Mouse (Mus musculus): ENCODE results near the gene Slc37a4.

DNA sequence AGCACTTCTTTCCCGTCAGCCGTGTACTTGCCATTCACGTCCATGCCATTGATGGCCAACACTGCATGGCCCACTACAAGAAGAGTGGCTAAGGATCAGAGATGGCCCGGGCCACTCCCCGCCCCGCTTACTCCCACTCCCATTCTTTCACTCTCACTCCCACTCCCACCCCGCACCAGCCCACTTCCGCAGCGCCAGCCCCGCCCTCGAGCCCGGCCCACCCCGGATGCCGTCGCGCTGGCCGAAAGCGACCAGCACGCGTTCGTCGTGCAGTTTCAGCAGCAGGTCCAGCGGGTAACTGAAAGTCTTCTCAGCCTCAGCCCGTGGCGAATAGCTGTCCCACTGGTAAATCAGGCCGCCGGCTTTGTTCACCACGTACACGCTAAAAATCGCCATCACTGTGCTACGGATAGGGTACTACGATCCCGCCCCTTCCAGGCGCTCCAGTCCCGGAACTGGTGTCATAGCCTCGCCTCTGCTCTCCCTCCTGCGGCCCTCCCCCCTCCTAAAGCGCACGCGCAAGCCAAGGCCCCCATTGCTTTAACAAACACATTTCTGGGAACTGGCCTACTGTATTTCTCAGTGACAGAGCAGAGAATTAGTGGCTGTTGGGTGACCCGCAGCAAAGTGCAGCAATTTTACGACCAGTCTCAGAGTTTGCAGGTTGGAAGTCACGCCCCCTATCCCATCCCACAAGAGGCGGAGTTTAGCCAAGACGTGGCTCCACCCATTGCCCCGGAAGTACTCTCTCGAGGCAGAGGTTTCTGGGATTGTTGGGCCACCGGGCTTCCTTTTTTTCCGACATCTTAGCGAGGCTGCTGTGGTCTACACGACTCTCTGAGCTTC, 10.5 kb downstream of the Slc37a4 start, which contains the start of the genes Rps25 and Trappc4:
- no peak for TF ChIP-seq CTCF (IDR thresholded peaks at IDR 0.05)
- TF ChIP-seq POLR2A (IDR thresholded peaks at IDR 0.05; ENCODE audit: insufficient read depth, low read depth, low read length), result peak; percentile 71; the same call in 1 of the 2 replicates
